Mouse (Mus musculus): ENCODE results near the gene Gm11032.
"Not testable (repeated sequence)": the region's sequence is repeated elsewhere in the genome, so short reads cannot be mapped to it uniquely, and the experiment has no call there.

Gm11032 gene

GRCm38 (mm10) chr11:4620017-4620485 lies at the start of gene Gm11032:
TSS of gene Gm11032 (plus strand) at chr11:4620067.
- DNase-seq = no peak

GRCm38 (mm10) chr11:4571491-4571901 lies 48.4 kb upstream of the Gm11032 start:
- DNase-seq = no peak

GRCm38 (mm10) chr11:4576090-4576732 lies 43.7 kb upstream of the Gm11032 start:
- DNase-seq = not testable (repeated sequence)

GRCm38 (mm10) chr11:4577079-4577478 lies 42.8 kb upstream of the Gm11032 start:
- DNase-seq = no peak

GRCm38 (mm10) chr11:4578682-4579081 lies 41.2 kb upstream of the Gm11032 start:
- no peak for DNase-seq

GRCm38 (mm10) chr11:4591811-4592210 lies 28.1 kb upstream of the Gm11032 start:
- no peak for DNase-seq

GRCm38 (mm10) chr11:4593491-4593848 lies 26.4 kb upstream of the Gm11032 start:
- no peak for DNase-seq

- no peak for DNase-seq
Observed at GRCm38 (mm10) chr11:4593849-4594607, 25.8 kb upstream of the Gm11032 start.

GRCm38 (mm10) chr11:4594608-4595500 lies 25.0 kb upstream of the Gm11032 start, which contains the start of gene Mtmr3:
TSS of gene Mtmr3 (minus strand) at chr11:4594863.
- peak; percentile 99 for DNase-seq

GRCm38 (mm10) chr11:4598411-4598810 lies 21.5 kb upstream of the Gm11032 start:
- no peak for DNase-seq

- no peak for DNase-seq
Observed at GRCm38 (mm10) chr11:4599916-4600315, 20.0 kb upstream of the Gm11032 start.

GRCm38 (mm10) chr11:4601890-4602289 lies 18.0 kb upstream of the Gm11032 start:
- no peak for DNase-seq

- DNase-seq = peak; percentile 33
Observed at GRCm38 (mm10) chr11:4602691-4603441, 17.0 kb upstream of the Gm11032 start.

- DNase-seq = no peak
Observed at GRCm38 (mm10) chr11:4604441-4604840, 15.4 kb upstream of the Gm11032 start.

GRCm38 (mm10) chr11:4605414-4605813 lies 14.5 kb upstream of the Gm11032 start:
- peak; percentile 24 for DNase-seq

GRCm38 (mm10) chr11:4606541-4606940 lies 13.3 kb upstream of the Gm11032 start:
- DNase-seq = no peak

- DNase-seq = no peak
Observed at GRCm38 (mm10) chr11:4611904-4612303, 8.0 kb upstream of the Gm11032 start.

GRCm38 (mm10) chr11:4620501-4621108 lies 738 bp downstream of the Gm11032 start:
- DNase-seq = no peak

- no peak for DNase-seq
Observed at GRCm38 (mm10) chr11:4621866-4622265, 2.0 kb downstream of the Gm11032 start.

GRCm38 (mm10) chr11:4622442-4622986 lies 2.6 kb downstream of the Gm11032 start:
- DNase-seq = no peak

GRCm38 (mm10) chr11:4622997-4623396 lies 3.1 kb downstream of the Gm11032 start:
- DNase-seq = no peak

- no peak for DNase-seq
Observed at GRCm38 (mm10) chr11:4625931-4626330, 6.1 kb downstream of the Gm11032 start.
